Mouse (Mus musculus) liver, postnatal 0 days (tissue): ENCODE results near the gene Hecw2. TPM values are rescaled to one million over a fixed set of nuclear protein-coding genes. Genes with fewer than 3 reads are reported as not detected.

Experiments
- ATAC-seq: fragments of 200-750 bp; cut with Nextera tagmentation; 2 replicates; pipeline ENCODE4 v1.8.0; 2017; ENCODE audit warnings: mild to moderate bottlenecking, moderate library complexity
- DNase-seq: peaks from one replicate; pipeline ENCODE4 v3.0.0-alpha.2; 2016
- H3K27ac ChIP-seq: fragments of 300-500 bp; sonication (generic); 2 replicates; pipeline ENCODE4 v1.5.1; 2014; ENCODE audit warnings: antibody characterized with exemption, moderate library complexity, mild to moderate bottlenecking, low read depth
- H3K27me3 ChIP-seq: fragments of 300-500 bp; sonication (generic); 2 replicates; pipeline ENCODE4 v1.6.1; 2014; ENCODE audit warnings: low read length, control low read depth, mixed read lengths; ENCODE audit not compliant: insufficient read depth
- H3K36me3 ChIP-seq: fragments of 300-500 bp; sonication (generic); replicated peaks from 2 replicates; pipeline ENCODE4 v1.6.1; 2014; ENCODE audit warnings: mild to moderate bottlenecking, control low read depth, low read length, moderate library complexity, mixed read lengths; ENCODE audit not compliant: insufficient read depth
- H3K4me1 ChIP-seq: fragments of 300-500 bp; sonication (generic); 2 replicates; pipeline ENCODE4 v1.6.1; 2014; ENCODE audit warnings: antibody characterized with exemption, mild to moderate bottlenecking, control low read depth; ENCODE audit not compliant: insufficient read depth
- H3K4me2 ChIP-seq: fragments of 300-500 bp; sonication (generic); 2 replicates; pipeline ENCODE4 v1.6.1; 2014; ENCODE audit warnings: low read depth, mild to moderate bottlenecking, low read length, moderate library complexity, mixed read lengths
- H3K4me3 ChIP-seq: fragments of 300-500 bp; sonication (generic); 2 replicates; pipeline ENCODE4 v1.5.1; 2014; ENCODE audit warnings: low read depth, low read length
- H3K9ac ChIP-seq: fragments of 300-500 bp; sonication (generic); replicated peaks from 2 replicates; pipeline ENCODE4 v1.6.1; 2014; ENCODE audit warnings: mild to moderate bottlenecking, moderate library complexity
- H3K9me3 ChIP-seq: fragments of 300-500 bp; sonication (generic); 2 replicates; pipeline ENCODE4 v1.6.1; 2016; ENCODE audit warnings: mild to moderate bottlenecking, control low read depth, low read length, mixed read lengths
- CTCF ChIP-seq: sonication (generic); IDR thresholded peaks from 2 replicates; pipeline ENCODE4 v1.5.1; 2016; ENCODE audit warnings: antibody characterized with exemption, low read depth
- EP300 ChIP-seq: IDR thresholded peaks from 2 replicates; pipeline ENCODE4 v1.6.1; 2016; ENCODE audit warnings: antibody characterized with exemption, low read depth, mild to moderate bottlenecking
- WGBS: fragments of 180-500 bp; shearing (Covaris S2); extraction: QIAGEN DNeasy Blood & Tissue Kit; methylation state at CpG from one replicate; pipeline ENCODE4 v1.1.7; 2014; ENCODE audit not compliant: insufficient replicate concordance; 5-methylcytosine and 5-hydroxymethylcytosine counted together
- polyA plus RNA-seq: library from polyadenylated mRNA; unstranded; fragments of >200 nt; fragmentation: Nextera tagmentation; extraction: Ambion mirVana; gene quantifications from 2 replicates; pipeline ENCODE4 v1.2.1, GENCODE M21; 2015

Hecw2 gene
- polyA plus RNA-seq, 1 experiment from 2014 or later: 0.61 TPM

DNA sequence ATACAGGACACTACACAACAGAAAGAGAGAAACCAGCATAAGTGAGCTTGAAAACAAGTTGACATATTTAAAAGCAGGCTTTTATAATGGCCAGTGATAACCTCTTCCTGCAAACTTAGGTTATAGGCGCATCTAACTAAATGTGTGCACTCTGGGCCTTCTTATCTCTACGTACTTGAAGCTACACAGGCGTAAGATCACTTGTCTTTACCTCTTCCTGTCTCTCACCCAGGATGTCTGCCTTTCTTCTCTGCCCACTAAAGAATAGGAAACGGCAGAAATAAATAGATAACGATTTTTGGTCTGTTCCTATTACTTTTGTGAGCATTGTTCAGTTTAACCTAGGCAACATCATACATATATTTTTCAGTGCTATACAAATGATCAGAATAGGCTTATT is 397.9 kb downstream of the Hecw2 start:
- Histone ChIP-seq H3K4me3 (no peak overlapping the region), H3K9me3 (no peaks in the 10 kb centered on the region), H3K4me1 (no peaks in the 10 kb centered on the region), H3K27me3 (no peaks in the 10 kb centered on the region), H3K27ac (no peak overlapping the region), H3K36me3 (no peaks in the 10 kb centered on the region), H3K4me2 (no peak overlapping the region), H3K9ac (no peak overlapping the region)
- 35% methylated on average over 5 of the region's 5 CpGs for WGBS
- ATAC-seq (no peak), DNase-seq (no peak)
- TF ChIP-seq EP300: no peak
- no peak for TF ChIP-seq CTCF

DNA sequence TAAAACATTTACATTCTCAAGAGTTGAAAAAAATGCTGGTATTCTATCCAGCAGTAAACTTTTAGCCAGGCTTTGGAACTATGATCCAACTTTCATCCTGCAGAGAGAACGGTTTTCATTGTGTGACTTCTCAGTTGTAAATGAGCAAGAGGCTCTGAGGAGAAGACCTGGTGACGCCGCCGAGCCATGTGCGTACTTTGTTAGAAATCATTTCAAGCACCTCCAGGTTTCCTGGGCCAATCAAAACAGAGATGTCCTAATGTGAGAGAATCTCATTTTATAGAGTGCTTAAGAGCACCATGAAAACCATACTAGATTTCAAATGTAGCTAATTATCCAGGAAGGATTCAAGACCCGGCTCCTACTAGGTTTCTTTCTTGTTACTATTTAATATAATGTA is 398.7 kb downstream of the Hecw2 start:
- Histone ChIP-seq H3K36me3 (no peaks in the 10 kb centered on the region), H3K27ac (no peak overlapping the region), H3K4me2 (no peak overlapping the region), H3K4me3 (no peak overlapping the region), H3K27me3 (no peaks in the 10 kb centered on the region), H3K4me1 (no peaks in the 10 kb centered on the region), H3K9me3 (no peaks in the 10 kb centered on the region), H3K9ac (no peak overlapping the region)
- TF ChIP-seq CTCF: no peak
- no peak for TF ChIP-seq EP300
- ATAC-seq (no peak), DNase-seq (no peak)
- WGBS: 83% methylated on average over 6 of the region's 6 CpGs

DNA sequence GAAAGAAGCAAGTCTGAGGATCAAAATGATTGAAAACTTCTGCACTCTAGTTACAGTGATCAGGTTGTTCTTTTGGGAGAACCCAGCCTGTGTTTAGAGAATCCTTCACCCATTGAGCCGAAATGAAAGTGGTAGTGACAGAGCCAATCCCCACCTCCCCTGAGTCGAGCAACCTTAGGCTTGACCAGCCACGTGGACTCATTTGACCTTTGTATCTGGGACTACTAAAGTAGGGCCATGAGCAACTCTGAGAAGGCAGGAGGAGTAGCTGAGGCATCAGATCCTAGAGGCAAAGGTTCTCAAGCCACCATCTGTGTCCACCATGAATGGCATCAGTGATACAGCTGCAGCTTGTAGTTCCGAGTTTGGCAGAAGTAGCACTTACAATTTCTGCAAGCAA is 399.4 kb downstream of the Hecw2 start:
- ATAC-seq: no peak
- H3K4me3 ChIP-seq: no peak overlapping the region
- H3K27ac ChIP-seq: no peak overlapping the region
- no peaks in the 10 kb centered on the region for H3K9me3 ChIP-seq
- 76% methylated on average over 4 of the region's 4 CpGs for WGBS
- TF ChIP-seq CTCF (no peak), EP300 (no peak)
- no peak overlapping the region for H3K9ac ChIP-seq
- no peaks in the 10 kb centered on the region for H3K4me1 ChIP-seq
- H3K4me2 ChIP-seq: no peak overlapping the region
- no peaks in the 10 kb centered on the region for H3K27me3 ChIP-seq
- H3K36me3 ChIP-seq: no peaks in the 10 kb centered on the region
- DNase-seq: no peak

DNA sequence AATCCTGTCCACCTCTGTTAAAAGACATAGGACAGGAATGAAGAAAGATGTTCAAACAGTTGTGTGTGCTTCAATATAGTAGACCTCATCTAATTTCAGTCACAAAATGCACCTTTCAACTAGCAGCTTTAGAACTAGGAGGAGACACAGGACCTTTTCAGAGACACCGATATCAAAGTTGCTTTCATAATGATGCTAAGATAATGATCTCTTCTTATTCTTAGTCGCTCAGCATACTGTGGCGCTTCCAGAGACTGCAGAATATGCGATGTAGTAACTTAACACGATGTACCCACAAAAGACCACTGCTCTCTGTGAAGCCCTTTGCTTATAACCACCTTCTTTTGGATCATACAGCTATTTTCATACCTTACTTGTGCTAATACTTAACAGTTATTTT is 399.9 kb downstream of the Hecw2 start:
- no peak for TF ChIP-seq CTCF
- TF ChIP-seq EP300: no peak
- H3K9me3 ChIP-seq: no peaks in the 10 kb centered on the region
- H3K27ac ChIP-seq: no peak overlapping the region
- no peak overlapping the region for H3K4me3 ChIP-seq
- H3K4me2 ChIP-seq: no peak overlapping the region
- no peaks in the 10 kb centered on the region for H3K27me3 ChIP-seq
- DNase-seq (no peak), ATAC-seq (no peak)
- H3K36me3 ChIP-seq: no peaks in the 10 kb centered on the region
- H3K9ac ChIP-seq: no peak overlapping the region
- H3K4me1 ChIP-seq: no peaks in the 10 kb centered on the region
- 87% methylated on average over 5 of the region's 5 CpGs for WGBS

DNA sequence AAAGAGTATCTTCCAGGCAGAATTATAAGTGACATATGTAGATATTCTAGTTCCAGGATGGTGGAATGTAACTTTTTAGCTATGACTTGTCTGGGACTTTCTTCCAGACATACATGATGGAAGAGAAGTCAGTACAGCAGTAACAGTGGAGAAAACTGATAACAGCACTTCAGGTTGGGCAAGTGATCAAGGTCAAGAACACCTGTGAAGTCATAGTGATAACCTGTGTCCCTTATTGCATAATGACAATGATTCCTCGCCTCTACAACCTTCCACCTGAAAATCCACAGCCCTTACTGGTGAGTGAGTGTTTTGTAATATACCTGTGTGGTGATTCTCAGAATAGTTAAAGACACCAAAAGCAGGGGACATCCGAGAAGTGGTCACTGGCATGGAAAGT is 400.7 kb downstream of the Hecw2 start:
- TF ChIP-seq EP300: no peak
- TF ChIP-seq CTCF: no peak
- no peak overlapping the region for H3K27ac ChIP-seq
- no peaks in the 10 kb centered on the region for H3K36me3 ChIP-seq
- no peak overlapping the region for H3K9ac ChIP-seq
- no peak overlapping the region for H3K4me2 ChIP-seq
- H3K9me3 ChIP-seq: no peaks in the 10 kb centered on the region
- DNase-seq (no peak), ATAC-seq (no peak)
- H3K4me1 ChIP-seq: no peaks in the 10 kb centered on the region
- no peaks in the 10 kb centered on the region for H3K27me3 ChIP-seq
- 66% methylated on average over 2 of the region's 2 CpGs for WGBS
- no peak overlapping the region for H3K4me3 ChIP-seq

DNA sequence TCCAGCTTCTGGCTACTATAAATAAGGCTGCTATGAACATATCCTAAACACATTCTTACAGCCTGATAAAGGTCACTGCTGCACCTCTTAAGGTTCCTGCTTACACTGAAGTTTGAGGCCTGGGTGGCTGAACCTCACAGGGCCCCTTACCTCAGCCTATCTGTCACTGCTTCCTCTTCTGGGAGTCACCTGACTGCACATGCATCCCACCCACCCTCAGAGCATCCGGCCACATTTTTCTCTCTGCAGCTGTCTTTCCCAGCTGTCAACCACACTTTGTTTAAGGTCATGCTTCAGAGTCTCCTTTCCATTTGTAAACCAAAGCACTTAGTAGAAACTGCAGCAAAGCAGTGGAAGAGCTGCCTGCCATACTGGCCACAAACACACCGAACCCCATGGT is 403.6 kb downstream of the Hecw2 start:
- Histone ChIP-seq H3K27ac (peak overlapping the region; percentile 46; the same call in 1 of the 2 replicates), H3K4me3 (no peak overlapping the region), H3K36me3 (no peaks in the 10 kb centered on the region), H3K4me1 (no peaks in the 10 kb centered on the region), H3K9ac (no peak overlapping the region), H3K4me2 (no peak overlapping the region), H3K9me3 (no peaks in the 10 kb centered on the region), H3K27me3 (no peaks in the 10 kb centered on the region)
- no peak for TF ChIP-seq CTCF
- 0 out of 2 replicates have a peak, but pooled peaks have one; percentile 29 for TF ChIP-seq EP300
- DNase-seq (peak; percentile 43), ATAC-seq (peak; percentile 81)
- 45% methylated on average over 2 of the region's 2 CpGs for WGBS
